Mouse (Mus musculus) kidney, postnatal 4 days (tissue): ENCODE measurements around the gene Abcb1a.

ENCODE experiments used
- DNase-seq, 2 experiments: peaks; one replicate each; pipeline ENCODE4 v3.0.0; 2021; ENCODE audit warnings: mixed read lengths in 2 of 2

Abcb1a gene

GRCm38 (mm10) chr5:8659911-8660737 is at the start of gene Abcb1a:
Abcb1a (plus strand) TSS chr5:8660077.
- DNase-seq, result peak; percentile 29 to 46

GRCm38 (mm10) chr5:8622071-8622595 is 37.7 kb upstream of the Abcb1a start:
- peak; percentile 54 to 67 for DNase-seq

GRCm38 (mm10) chr5:8622596-8623231 is 37.2 kb upstream of the Abcb1a start, which contains the start of gene Rundc3b:
Rundc3b (minus strand) TSS chr5:8622952.
- peak; percentile 88 to 93 for DNase-seq

GRCm38 (mm10) chr5:8632901-8633300 is 27.0 kb upstream of the Abcb1a start:
- no peak for DNase-seq

GRCm38 (mm10) chr5:8634489-8634975 is 25.3 kb upstream of the Abcb1a start:
- no peak for DNase-seq

- no peak for DNase-seq
Observed at GRCm38 (mm10) chr5:8648300-8648699, 11.6 kb upstream of the Abcb1a start.

GRCm38 (mm10) chr5:8648774-8649173 is 11.1 kb upstream of the Abcb1a start:
- no peak for DNase-seq

GRCm38 (mm10) chr5:8652085-8652484 is 7.8 kb upstream of the Abcb1a start:
- no peak for DNase-seq

GRCm38 (mm10) chr5:8660738-8661151 is 868 bp downstream of the Abcb1a start:
- DNase-seq, result no peak

GRCm38 (mm10) chr5:8664678-8665077 is 4.8 kb downstream of the Abcb1a start:
- no peak for DNase-seq

- no peak for DNase-seq
Observed at GRCm38 (mm10) chr5:8667758-8668474, 8.0 kb downstream of the Abcb1a start.

- no peak for DNase-seq
Observed at GRCm38 (mm10) chr5:8669606-8670005, 9.7 kb downstream of the Abcb1a start.

- no peak for DNase-seq
Observed at GRCm38 (mm10) chr5:8675262-8675951, 15.5 kb downstream of the Abcb1a start.

GRCm38 (mm10) chr5:8675952-8676262 is 16.0 kb downstream of the Abcb1a start:
- DNase-seq, result no peak

GRCm38 (mm10) chr5:8681166-8681565 is 21.3 kb downstream of the Abcb1a start:
- DNase-seq, result no peak

GRCm38 (mm10) chr5:8683686-8684085 is 23.8 kb downstream of the Abcb1a start:
- no peak for DNase-seq

GRCm38 (mm10) chr5:8686071-8686470 is 26.2 kb downstream of the Abcb1a start:
- DNase-seq, result no peak

GRCm38 (mm10) chr5:8687550-8687949 is 27.7 kb downstream of the Abcb1a start:
- DNase-seq, result no peak

GRCm38 (mm10) chr5:8716061-8716460 is 56.2 kb downstream of the Abcb1a start:
- no peak for DNase-seq

GRCm38 (mm10) chr5:8719556-8719955 is 59.7 kb downstream of the Abcb1a start:
- DNase-seq, result no peak

GRCm38 (mm10) chr5:8722224-8722623 is 62.3 kb downstream of the Abcb1a start:
- no peak for DNase-seq

- no peak for DNase-seq
Observed at GRCm38 (mm10) chr5:8722867-8723266, 63.0 kb downstream of the Abcb1a start.

GRCm38 (mm10) chr5:8727760-8728159 is 67.9 kb downstream of the Abcb1a start:
- peak in 1 of 2 experiments; percentile 9 for DNase-seq
